Mouse (Mus musculus) megakaryocyte-erythroid progenitor cell, adult 5-6 weeks (primary cell): Measurements from ENCODE around the gene Olfr1340. TPM values are rescaled to one million over a fixed set of nuclear protein-coding genes. Genes with fewer than 3 reads are reported as not detected.

ENCODE experiments used
- ATAC-seq: replicated peaks from 2 replicates; pipeline ENCODE4 v1.8.0; 2016; ENCODE audit warnings: mild to moderate bottlenecking, inconsistent platforms; ENCODE audit not compliant: severe bottlenecking, poor library complexity, low FRiP score, low TSS enrichment
- total RNA-seq, 2 experiments: library from RNA; stranded (forward) in 1 of 2; stranded (reverse) in 1 of 2; fragments of 200-1000, 215-1000 nt in 1 of 2; fragments of >200 nt in 1 of 2; fragmentation: Nextera tagmentation in 1 of 2; gene quantifications; 2 replicates each; pipeline ENCODE4 v1.2.3; 2014 to 2017

Gene Olfr1340
- total RNA-seq (2014; fragmentation: Nextera tagmentation) (not detected in 2 replicates), total RNA-seq (2017) (not detected in 2 replicates)

DNA sequence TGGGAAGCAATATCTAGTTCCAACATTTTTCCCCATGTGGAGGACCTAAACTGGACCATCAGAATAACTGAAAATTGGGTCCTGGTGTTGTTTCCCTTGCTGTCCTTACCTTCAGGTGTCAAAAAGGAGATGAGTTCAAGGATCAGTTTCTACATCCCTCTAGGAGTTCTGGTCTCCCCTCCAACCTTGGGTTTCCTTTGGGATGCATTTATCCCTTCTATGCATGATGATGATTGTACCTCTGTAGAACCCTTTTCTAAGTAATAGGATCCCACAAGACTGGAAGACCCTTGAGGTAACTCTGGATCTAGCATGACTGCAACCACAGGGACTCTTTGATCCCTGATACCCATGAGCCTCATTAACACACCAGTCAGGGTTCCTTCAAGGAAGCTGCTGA is at the start of gene Olfr1340:
Olfr1340 (plus strand) TSS at position 301 of the 400 bp plus-strand sequence.
- no peak for ATAC-seq

DNA sequence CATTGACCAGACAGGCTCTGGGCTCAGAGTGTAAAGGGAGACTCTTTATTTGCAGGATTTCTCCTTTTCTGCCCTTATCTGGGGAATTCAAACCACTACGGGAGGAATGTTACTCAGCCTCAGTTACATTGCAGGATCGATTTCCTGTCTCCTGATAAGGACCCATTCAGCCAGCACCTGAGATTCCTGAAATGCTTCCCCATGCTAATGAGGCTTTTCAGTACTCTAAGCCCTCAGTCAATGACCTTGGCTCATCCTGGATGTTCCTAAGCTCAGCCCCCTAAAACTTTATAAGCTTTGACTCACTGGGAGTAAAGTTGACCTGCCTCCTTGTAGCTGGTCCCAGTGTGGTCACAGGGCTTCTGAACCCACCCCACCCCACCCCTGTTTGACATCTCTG is 32.9 kb upstream of the Olfr1340 start:
- no peak for ATAC-seq

DNA sequence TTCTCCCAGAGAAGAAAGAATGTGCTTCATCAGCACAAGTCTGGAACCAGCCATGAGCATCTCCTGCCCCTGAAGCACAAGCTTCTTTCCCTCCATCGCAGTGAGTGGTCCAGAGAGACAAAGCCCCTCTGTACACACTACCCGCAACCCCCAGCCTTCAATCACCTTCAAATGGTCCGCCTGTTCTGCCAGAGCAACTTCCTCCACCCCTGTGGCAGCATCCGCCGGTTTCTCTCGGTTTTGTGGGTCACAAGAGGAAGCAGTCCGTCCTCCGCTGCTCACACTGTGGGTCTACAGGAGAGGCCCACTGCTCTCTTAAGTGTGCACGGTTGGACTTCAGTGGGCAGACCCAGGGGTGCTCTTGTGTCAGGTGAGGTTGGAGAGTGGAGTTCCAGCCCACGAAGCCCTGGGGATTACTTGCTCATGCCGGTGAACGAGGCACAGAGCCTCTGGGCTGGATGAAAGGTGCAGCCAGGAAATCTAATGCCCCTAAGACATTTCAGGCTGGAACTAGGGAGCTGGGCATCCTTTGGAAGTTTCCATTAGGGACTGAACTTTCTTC is 27.4 kb upstream of the Olfr1340 start, which contains the start of gene Olfr1342:
Olfr1342 (minus strand) TSS at position 345 of the 562 bp plus-strand sequence.
- no peak for ATAC-seq

DNA sequence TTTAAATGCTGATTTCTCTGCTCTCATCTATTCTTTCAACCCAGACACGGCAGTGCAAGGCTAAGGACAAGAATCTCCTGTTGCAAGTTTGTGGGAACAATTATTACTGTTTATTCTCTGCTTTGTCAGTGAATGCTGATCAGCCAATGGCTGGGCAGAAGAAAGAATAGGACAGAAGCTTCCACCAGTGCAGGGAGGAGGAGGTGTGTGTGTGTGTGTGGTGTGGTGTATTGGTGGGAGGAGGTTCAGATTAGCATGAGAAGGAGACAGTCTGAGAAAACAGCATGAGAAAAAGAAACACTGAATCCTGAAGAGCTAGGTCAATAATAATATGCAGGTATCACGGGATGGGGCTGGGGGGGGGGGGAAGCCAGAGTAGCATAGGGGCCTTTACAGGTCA is 26.1 kb upstream of the Olfr1340 start:
- no peak for ATAC-seq

DNA sequence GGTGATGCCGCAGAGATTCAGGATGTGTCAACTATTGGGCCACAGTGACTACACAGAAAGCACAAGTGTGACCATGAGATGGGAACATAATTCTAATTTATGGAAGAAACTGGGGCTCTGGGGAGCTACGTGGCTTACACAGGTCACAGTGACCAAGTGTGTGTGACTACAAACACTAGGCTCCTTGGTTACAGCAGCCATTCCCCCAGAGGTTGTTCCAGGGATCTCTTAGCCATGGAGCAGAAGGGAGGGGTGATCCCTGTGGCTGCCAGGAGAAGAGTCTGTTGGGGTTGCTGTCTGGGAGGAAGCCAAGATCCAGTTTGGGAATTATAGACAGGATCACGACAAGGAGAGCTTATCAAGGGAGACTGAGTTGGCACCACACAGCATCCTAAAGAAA is 16.7 kb upstream of the Olfr1340 start, which contains the start of gene Olfr1341:
Olfr1341 (plus strand) TSS at position 301 of the 400 bp plus-strand sequence.
- ATAC-seq: no peak

DNA sequence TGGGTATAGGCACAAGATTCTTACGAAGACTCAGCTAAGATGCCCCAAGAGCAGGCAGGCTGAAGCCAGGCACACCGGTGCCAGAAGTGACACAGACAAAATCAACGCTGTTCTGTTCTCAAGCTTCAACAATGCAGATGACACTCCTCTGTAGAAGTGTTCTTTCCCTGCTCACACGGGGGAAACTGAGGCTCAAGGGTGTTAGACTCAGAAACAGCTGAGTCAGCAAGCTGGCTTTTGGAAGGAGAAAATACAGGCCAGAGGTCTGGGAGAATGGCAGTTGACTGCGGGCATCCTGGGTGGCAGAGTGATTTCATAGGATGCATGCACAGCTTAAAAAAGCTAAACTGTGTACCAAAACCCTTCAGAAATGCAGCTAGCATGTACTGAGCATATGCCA is 11.9 kb upstream of the Olfr1340 start:
- ATAC-seq: no peak

DNA sequence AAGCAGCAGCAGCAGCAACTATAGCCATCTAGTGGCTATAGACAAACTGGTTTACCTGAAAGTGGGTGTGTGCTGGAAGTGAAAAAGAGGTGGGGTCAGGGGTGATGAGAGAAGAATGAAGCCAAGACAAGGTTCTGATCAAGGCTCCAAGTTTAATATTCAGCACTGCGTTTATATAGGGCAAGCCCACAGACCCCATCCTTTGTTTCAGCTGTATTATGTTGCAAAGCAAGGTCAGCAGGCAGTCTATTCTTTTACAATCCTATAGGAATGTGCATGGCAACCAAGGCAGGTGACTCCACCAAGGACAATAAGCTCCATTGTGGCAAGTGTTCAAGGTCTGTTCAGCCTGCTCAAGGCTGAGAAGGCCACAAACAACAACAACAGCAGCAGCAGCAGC is 8.3 kb upstream of the Olfr1340 start:
- ATAC-seq: no peak

DNA sequence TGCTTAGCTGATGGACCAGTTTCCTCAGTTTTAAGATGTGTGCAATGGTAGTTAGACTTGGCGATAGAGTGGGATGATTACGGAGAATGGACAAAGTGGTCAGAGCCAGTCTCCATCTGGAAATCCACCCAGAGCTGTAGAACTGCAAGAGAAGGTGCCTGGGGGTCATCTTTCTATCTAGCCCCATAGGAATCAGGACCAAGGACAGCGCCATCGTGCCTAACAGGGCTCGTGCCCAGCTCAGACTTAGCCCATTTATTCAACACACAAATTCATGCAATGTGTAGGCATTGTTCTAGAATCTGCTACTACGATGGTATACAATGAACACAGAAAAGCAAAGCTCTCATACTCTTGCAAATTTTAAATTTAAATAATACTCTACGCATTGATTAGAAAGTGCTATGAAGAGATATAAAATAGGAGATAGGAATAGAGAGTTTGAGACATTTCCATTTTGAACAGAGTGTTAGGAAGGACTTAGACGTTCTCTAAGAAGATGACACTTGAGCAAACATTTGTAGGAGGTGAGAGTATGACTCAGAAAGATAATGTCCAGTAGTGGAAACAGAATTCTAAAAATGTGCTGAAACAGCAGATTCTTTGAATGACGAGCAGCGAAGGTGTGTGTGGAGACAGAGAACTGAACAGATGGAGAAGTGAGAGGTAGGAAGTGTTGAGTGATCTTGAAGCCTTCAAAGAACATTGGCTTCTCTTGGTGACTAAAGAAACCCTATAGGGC is 2.0 kb downstream of the Olfr1340 start:
- no peak for ATAC-seq

DNA sequence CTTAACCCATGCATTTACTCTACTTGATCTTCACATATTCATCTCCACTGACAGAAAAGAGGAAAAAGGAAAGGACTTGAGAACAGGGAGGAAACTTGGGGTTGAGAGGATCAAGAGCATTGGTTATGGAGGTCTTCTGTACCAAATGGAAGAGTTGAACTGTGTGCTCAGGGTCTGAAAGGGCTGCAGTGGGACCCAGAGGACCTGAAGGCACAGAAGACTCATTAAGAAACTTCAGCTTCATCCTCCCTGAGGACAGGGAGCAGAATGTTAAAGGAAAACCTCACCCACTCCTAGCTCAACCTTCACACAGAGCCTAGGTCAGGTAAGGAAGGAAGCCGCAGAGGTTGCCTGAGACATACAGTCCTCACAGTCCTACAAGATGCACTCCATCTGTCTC is 11.9 kb downstream of the Olfr1340 start, which contains the start of gene Olfr1339:
Olfr1339 (plus strand) TSS at position 301 of the 400 bp plus-strand sequence.
- no peak for ATAC-seq

DNA sequence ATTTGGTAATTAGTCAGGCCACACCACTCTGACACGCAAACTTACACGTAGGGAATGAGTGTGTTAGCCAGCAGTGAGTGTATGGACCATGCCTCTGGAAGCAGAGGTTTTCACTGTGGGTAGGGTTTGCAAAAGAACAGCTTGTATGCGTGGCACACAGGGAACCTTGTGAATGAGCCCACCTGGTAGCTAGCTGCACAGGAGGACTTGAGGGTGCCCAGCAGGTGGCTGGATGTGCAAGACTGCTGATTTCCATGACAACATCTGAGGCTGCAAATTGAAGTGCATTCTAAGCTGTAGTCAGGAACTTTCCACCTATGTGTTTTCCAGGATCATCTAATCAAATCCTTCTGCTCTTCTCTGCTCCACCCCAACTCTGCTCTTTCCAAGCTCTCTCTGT is 19.6 kb downstream of the Olfr1340 start:
- ATAC-seq: no peak

DNA sequence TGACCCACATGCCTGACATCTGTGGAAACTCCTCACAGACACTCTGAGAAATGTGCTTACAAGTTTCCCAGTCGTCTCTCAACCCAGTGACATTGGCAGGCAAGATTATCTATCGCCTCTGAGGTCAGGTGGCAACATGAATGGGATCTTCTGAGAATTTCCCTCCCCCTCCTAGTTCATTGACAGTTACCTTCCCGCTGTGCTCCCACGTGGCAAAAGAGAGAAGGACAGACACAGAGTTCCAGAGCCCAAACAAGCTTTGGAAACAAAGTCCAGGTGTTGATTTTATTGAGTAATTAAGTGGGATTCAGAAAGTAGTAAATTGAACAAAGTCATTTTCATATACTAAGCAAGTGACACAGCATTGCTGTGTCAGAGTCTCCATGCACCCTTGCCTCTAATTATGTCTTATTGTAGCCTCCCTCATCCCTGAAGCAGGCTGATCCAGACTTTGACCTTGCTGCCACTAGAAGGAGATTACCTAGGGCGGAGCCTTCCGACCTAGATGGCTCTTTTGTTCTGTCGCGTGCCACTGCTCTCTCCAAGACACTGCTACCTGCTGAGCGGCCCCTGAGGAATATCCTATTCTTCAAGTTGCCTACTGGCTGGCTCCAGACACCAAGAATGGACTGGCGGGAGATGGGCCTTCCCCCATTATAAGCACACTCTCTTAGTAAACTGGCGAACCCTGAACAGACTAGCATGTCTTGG is 21.2 kb downstream of the Olfr1340 start:
- no peak for ATAC-seq

DNA sequence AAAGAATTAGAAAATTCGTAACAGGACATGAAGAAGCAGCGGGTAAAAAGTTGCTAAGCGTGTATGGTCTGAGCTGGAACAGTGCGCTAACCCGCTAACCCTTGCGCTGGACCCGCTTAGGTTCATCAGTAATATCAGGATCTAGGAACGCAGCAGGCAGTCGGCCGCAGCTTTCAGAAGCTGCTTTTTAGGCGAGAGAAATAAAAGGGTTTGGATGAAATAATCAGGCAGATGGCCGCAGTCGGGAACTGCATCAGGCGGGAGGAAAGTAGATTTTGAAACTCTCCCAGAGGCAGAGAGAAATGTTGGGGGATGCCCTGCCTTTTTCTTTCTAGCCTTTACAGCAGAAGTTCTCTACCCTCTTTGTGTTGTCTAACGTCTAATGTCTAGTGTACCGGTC is 21.9 kb downstream of the Olfr1340 start:
- ATAC-seq: no peak

DNA sequence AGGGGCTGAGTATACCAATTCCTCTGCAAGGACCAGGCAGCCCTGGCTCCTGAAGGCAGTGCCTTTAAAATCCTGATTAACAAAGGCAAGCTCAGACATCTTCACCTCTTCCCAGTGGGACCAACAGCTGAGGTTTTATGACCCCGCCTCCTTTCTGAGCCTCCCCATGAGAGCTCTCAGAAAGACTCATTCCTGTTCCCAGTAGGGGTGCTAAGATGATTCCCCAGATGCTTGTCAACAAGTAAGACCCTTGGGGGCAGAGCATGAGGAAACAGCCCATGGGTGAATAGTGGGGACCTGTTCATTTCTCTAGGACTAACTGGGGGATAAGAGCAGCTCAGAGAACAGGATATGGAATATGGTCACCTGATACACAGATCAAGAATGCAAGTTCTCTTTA is 38.7 kb downstream of the Olfr1340 start, which contains the start of gene Olfr1338:
Olfr1338 (minus strand) TSS at position 101 of the 400 bp plus-strand sequence.
- no peak for ATAC-seq

Other genes starting within 250 kb of the Olfr1340 start
- 0.99 TPM in 1 of 2 replicates, not detected in the other for gene Tie1, start 230.1 kb upstream of the Olfr1340 start, total RNA-seq (2014; fragmentation: Nextera tagmentation)
- 1.3 and 2.5 TPM in 2 replicates for gene Tie1, start 230.1 kb upstream of the Olfr1340 start, total RNA-seq (2017)
- gene 2610528J11Rik, start 193.1 kb upstream of the Olfr1340 start, total RNA-seq (2014; fragmentation: Nextera tagmentation): not detected in 2 replicates
- gene 2610528J11Rik, start 193.1 kb upstream of the Olfr1340 start, total RNA-seq (2017): not detected in 2 replicates
- gene Tmem125, start 176.1 kb upstream of the Olfr1340 start, total RNA-seq (2014; fragmentation: Nextera tagmentation): not detected in 2 replicates
- gene Tmem125, start 176.1 kb upstream of the Olfr1340 start, total RNA-seq (2017): not detected in 2 replicates
- not detected in 2 replicates for gene Cfap57, start 99.4 kb upstream of the Olfr1340 start, total RNA-seq (2014; fragmentation: Nextera tagmentation)
- not detected in 2 replicates for gene Cfap57, start 99.4 kb upstream of the Olfr1340 start, total RNA-seq (2017)
- 99.6 and 135 TPM in 2 replicates for gene Ebna1bp2, start 99.3 kb upstream of the Olfr1340 start, total RNA-seq (2014; fragmentation: Nextera tagmentation)
- 166 and 198 TPM in 2 replicates for gene Ebna1bp2, start 99.3 kb upstream of the Olfr1340 start, total RNA-seq (2017)
- not detected in 2 replicates for gene Olfr62, start 61.2 kb upstream of the Olfr1340 start, total RNA-seq (2014; fragmentation: Nextera tagmentation)
- not detected in 2 replicates for gene Olfr62, start 61.2 kb upstream of the Olfr1340 start, total RNA-seq (2017)
- gene Olfr1342, start 27.4 kb upstream of the Olfr1340 start, total RNA-seq (2014; fragmentation: Nextera tagmentation): not detected in 2 replicates
- gene Olfr1342, start 27.4 kb upstream of the Olfr1340 start, total RNA-seq (2017): not detected in 2 replicates
- not detected in 2 replicates for gene Olfr1341, start 16.6 kb upstream of the Olfr1340 start, total RNA-seq (2014; fragmentation: Nextera tagmentation)
- not detected in 2 replicates for gene Olfr1341, start 16.6 kb upstream of the Olfr1340 start, total RNA-seq (2017)
- gene Olfr1339, start 12.0 kb downstream of the Olfr1340 start, total RNA-seq (2014; fragmentation: Nextera tagmentation): not detected in 2 replicates
- gene Olfr1339, start 12.0 kb downstream of the Olfr1340 start, total RNA-seq (2017): not detected in 2 replicates
- not detected in 2 replicates for gene Olfr1338, start 38.6 kb downstream of the Olfr1340 start, total RNA-seq (2014; fragmentation: Nextera tagmentation)
- gene Olfr1338, start 38.6 kb downstream of the Olfr1340 start, total RNA-seq (2017): not detected in 2 replicates
- gene Olfr1337, start 62.4 kb downstream of the Olfr1340 start, total RNA-seq (2014; fragmentation: Nextera tagmentation): not detected in 2 replicates
- gene Olfr1337, start 62.4 kb downstream of the Olfr1340 start, total RNA-seq (2017): not detected in 2 replicates
- not detected in 2 replicates for gene Olfr1335, start 89.8 kb downstream of the Olfr1340 start, total RNA-seq (2014; fragmentation: Nextera tagmentation)
- not detected in 2 replicates for gene Olfr1335, start 89.8 kb downstream of the Olfr1340 start, total RNA-seq (2017)
- gene Olfr1333, start 116.1 kb downstream of the Olfr1340 start, total RNA-seq (2014; fragmentation: Nextera tagmentation): not detected in 2 replicates
- gene Olfr1333, start 116.1 kb downstream of the Olfr1340 start, total RNA-seq (2017): not detected in 2 replicates
- not detected in 2 replicates for gene Olfr1331, start 144.5 kb downstream of the Olfr1340 start, total RNA-seq (2014; fragmentation: Nextera tagmentation)
- gene Olfr1331, start 144.5 kb downstream of the Olfr1340 start, total RNA-seq (2017): not detected in 2 replicates
- not detected in 2 replicates for gene Olfr1330, start 168.5 kb downstream of the Olfr1340 start, total RNA-seq (2014; fragmentation: Nextera tagmentation)
- gene Olfr1330, start 168.5 kb downstream of the Olfr1340 start, total RNA-seq (2017): not detected in 2 replicates
- not detected in 2 replicates for gene Olfr1329, start 197.3 kb downstream of the Olfr1340 start, total RNA-seq (2014; fragmentation: Nextera tagmentation)
- gene Olfr1329, start 197.3 kb downstream of the Olfr1340 start, total RNA-seq (2017): not detected in 2 replicates
- not detected in 2 replicates for gene Olfr1328, start 218.5 kb downstream of the Olfr1340 start, total RNA-seq (2014; fragmentation: Nextera tagmentation)
- gene Olfr1328, start 218.5 kb downstream of the Olfr1340 start, total RNA-seq (2017): not detected in 2 replicates
- not detected in 2 replicates for gene Lao1, start 241.4 kb downstream of the Olfr1340 start, total RNA-seq (2014; fragmentation: Nextera tagmentation)
- gene Lao1, start 241.4 kb downstream of the Olfr1340 start, total RNA-seq (2017): not detected in 2 replicates